Mouse (Mus musculus) right cerebral cortex, postnatal 25 days (tissue): Measurements from ENCODE around the gene Slc51b.

Source experiments
- DNase-seq: peaks from one replicate; pipeline ENCODE4 v3.0.0; 2022

Slc51b gene

GRCm38 (mm10) chr9:65365721-65366120 is 57.0 kb downstream of the Slc51b start:
- no peak for DNase-seq

- DNase-seq, result no peak
Observed at GRCm38 (mm10) chr9:65363684-65364083, 59.1 kb downstream of the Slc51b start.
